In the genomic region with DNA sequence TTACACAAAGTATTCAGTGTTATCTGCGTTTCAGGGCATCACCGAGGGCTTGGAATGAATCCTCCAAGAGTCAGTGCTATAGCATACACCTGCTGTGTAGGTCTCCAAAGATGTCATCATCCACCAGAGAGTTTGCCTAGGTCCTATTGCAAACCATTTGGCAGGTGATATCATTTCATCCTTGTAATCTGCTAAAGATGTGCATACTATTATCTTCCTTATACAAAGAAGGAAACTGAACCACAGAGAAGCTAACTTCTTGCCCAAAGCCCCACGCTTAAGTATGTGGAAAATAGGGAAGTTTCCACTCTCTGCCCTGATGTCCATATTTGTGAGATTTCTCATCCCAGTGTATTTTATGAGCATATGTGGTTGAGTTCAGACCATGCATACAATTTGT, we compare ENCODE assay signal across 26 mouse cellular contexts. TPM values are rescaled to one million over a fixed set of nuclear protein-coding genes. Genes with fewer than 3 reads are reported as not detected.
DNase-seq lines count a peak whose midpoint lies in the region; ATAC-seq and TF ChIP-seq lines count a peak whose summit lies in the region.
"Had no signal": no experiment of that assay in that cellular context is flagged by ENCODE, and none has a peak within 500 bp of the region (broad histone marks: within the 10 kb centered on the region; RNA-seq: fewer than 3 reads in every experiment).

No protein-coding gene starts in this region.

- peak overlapping the region; percentile 74 for H3K27ac ChIP-seq in MEL (ENCODE audit: control insufficient read depth, low read depth, low read length)
- H3K27ac ChIP-seq in midbrain, embryonic 10.5 days (replicated peaks), result no peak overlapping the region
- H3K27ac ChIP-seq: embryonic facial prominence, embryonic 13.5 days; embryonic facial prominence, embryonic 15.5 days; forebrain, embryonic 10.5 days; forebrain, embryonic 12.5 days had no signal

- H3K9ac ChIP-seq in MEL (ENCODE audit: control insufficient read depth, low read depth, low read length, poor library complexity, severe bottlenecking), result no peak overlapping the region
- H3K9ac ChIP-seq: embryonic facial prominence, embryonic 13.5 days; embryonic facial prominence, embryonic 15.5 days; forebrain, embryonic 12.5 days had no signal

- no peaks in the 10 kb centered on the region for H3K9me3 ChIP-seq in MEL (replicated peaks; ENCODE audit: insufficient read depth, low read length)
- no peaks in the 10 kb centered on the region for H3K9me3 ChIP-seq in midbrain, embryonic 10.5 days (replicated peaks)
- H3K9me3 ChIP-seq: embryonic facial prominence, embryonic 13.5 days; embryonic facial prominence, embryonic 15.5 days; forebrain, embryonic 10.5 days; forebrain, embryonic 12.5 days; G1E had no signal

- no peak for TF ChIP-seq RAD21 in MEL (IDR thresholded peaks at IDR 0.05; ENCODE audit: low read depth, low read length)

- H3K4me3 ChIP-seq in MEL (ENCODE audit: control insufficient read depth in 1 of 2, insufficient read depth in 1 of 2, low read depth in 2 of 2, low read length in 2 of 2), result no peak overlapping the region
- no peak overlapping the region for H3K4me3 ChIP-seq in midbrain, embryonic 10.5 days
- H3K4me3 ChIP-seq: embryonic facial prominence, embryonic 13.5 days; embryonic facial prominence, embryonic 15.5 days; erythroblast, embryonic 14.5 days; forebrain, embryonic 10.5 days; forebrain, embryonic 12.5 days had no signal

- WGBS in midbrain, embryonic 10.5 days, result 92% methylated on average over 3 of the region's 3 CpGs

- no peaks in the 10 kb centered on the region for H3K79me2 ChIP-seq in MEL (ENCODE audit: control insufficient read depth, insufficient read depth, low read length, poor library complexity)

- H3K27me3 ChIP-seq in MEL (ENCODE audit: control insufficient read depth in 1 of 2, insufficient read depth in 2 of 2, low read length in 2 of 2), result no peaks in the 10 kb centered on the region
- H3K27me3 ChIP-seq in midbrain, embryonic 10.5 days (ENCODE audit: low read depth, poor library complexity, severe bottlenecking), result no peaks in the 10 kb centered on the region
- H3K27me3 ChIP-seq: embryonic facial prominence, embryonic 13.5 days; embryonic facial prominence, embryonic 15.5 days; forebrain, embryonic 12.5 days had no signal

- intact Hi-C loops in heart, postnatal 36 days (cut with DNase I), result no loop called here

- peaks cover 12 to 34% of the 10 kb centered on the region in 2 experiments for H3K4me1 ChIP-seq in MEL (ENCODE audit: control insufficient read depth in 1 of 2, insufficient read depth in 2 of 2, low read length in 2 of 2)
- H3K4me1 ChIP-seq in midbrain, embryonic 10.5 days, result no peaks in the 10 kb centered on the region
- H3K4me1 ChIP-seq: embryonic facial prominence, embryonic 15.5 days; forebrain, embryonic 10.5 days; forebrain, embryonic 12.5 days had no signal

- ATAC-seq in granulocyte monocyte progenitor cell, adult 5-6 weeks (replicated peaks; ENCODE audit: poor library complexity, severe bottlenecking), result peak; percentile 35
- ATAC-seq: forebrain, embryonic 14.5 days; forebrain, embryonic 16.5 days had no signal

- no peak for TF ChIP-seq CTCF in MEL (IDR thresholded peaks at IDR 0.05 in 2 of 3, conservative IDR thresholded peaks at IDR 0.05 in 1 of 3; ENCODE audit: control insufficient read depth in 1 of 3, insufficient read depth in 1 of 3, low read depth in 2 of 3, low read length in 3 of 3, poor library complexity in 1 of 3, severe bottlenecking in 1 of 3)

- H3K36me3 ChIP-seq in MEL (ENCODE audit: control insufficient read depth in 1 of 2, insufficient read depth in 2 of 2, low read length in 2 of 2), result peaks cover 0 to 28% of the 10 kb centered on the region in 2 experiments; a peak in 2 of 4 replicates
- H3K36me3 ChIP-seq in midbrain, embryonic 10.5 days, result no peaks in the 10 kb centered on the region
- H3K36me3 ChIP-seq: embryonic facial prominence, embryonic 13.5 days; embryonic facial prominence, embryonic 15.5 days; forebrain, embryonic 10.5 days; forebrain, embryonic 12.5 days; G1E had no signal

- no peak for TF ChIP-seq POLR2A in MEL (IDR thresholded peaks at IDR 0.05; ENCODE audit: control insufficient read depth in 1 of 2, insufficient read depth in 1 of 2, low read depth in 1 of 2, low read length in 2 of 2, poor library complexity in 1 of 2)

- TF ChIP-seq EP300 in MEL (IDR thresholded peaks at IDR 0.05; ENCODE audit: low read depth in 1 of 2, low read length in 2 of 2), result peak; percentile 28 to 58; a peak in 3 of 4 replicates

- peak; percentile 59 for DNase-seq in MEL (ENCODE audit: low read depth, low spot score)
- DNase-seq in ovary, postnatal 36 days (ENCODE audit: low spot score), result no peak
- DNase-seq in midbrain, embryonic 10.5 days (ENCODE audit: low spot score), result no peak
- DNase-seq in heart, postnatal 36 days, result no peak
- DNase-seq: adrenal gland, adult 2 months; adrenal gland, postnatal 10 days; adrenal gland, postnatal 25 days; cerebellum, adult 11 months; cerebellum, adult 18-20 months; cerebellum, adult 8-10 months; cerebellum, adult 9-11 months; cerebellum, postnatal 14 days; cerebellum, postnatal 36 days; embryo, embryonic 11 days had no signal

TF ChIP-seq in MEL, 35 proteins besides CTCF, POLR2A, EP300 and RAD21:
- TF ChIP-seq NRF1 (IDR thresholded peaks at IDR 0.05; ENCODE audit: insufficient read depth, low read depth, low read length, poor library complexity, severe bottlenecking) (no peak), ETS1 (IDR thresholded peaks at IDR 0.05; ENCODE audit: low read depth, low read length) (peak; percentile 15; the same call in 1 of the 2 replicates), TCF12 (IDR thresholded peaks at IDR 0.05; ENCODE audit: low read depth, low read length) (peak; percentile 64; the same call in 1 of the 2 replicates), GATA1 (IDR thresholded peaks at IDR 0.05; ENCODE audit: low read depth, low read length) (peak; percentile 46; the same call in 1 of the 2 replicates)

RNA-seq across cellular contexts. Expression of gene Bco1, which starts 30.8 kb away (rescaled TPM):
- 1.2 and 1.6 TPM in 2 replicates for total RNA-seq in MEL (2012; rRNA removed)
- under 1 TPM in 1 of 2 experiments, not detected in 1; 0.70 TPM for polyA plus RNA-seq in MEL (2012; ENCODE audit: insufficient read depth in 1 of 2, insufficient read length in 2 of 2, low read depth in 1 of 2, low replicate concordance in 2 of 2, missing spikeins in 1 of 2)
- 0.47 and 0.49 TPM in 2 replicates for total RNA-seq in granulocyte monocyte progenitor cell, adult 5-6 weeks (2014; fragmentation: Nextera tagmentation)
- 1.1 and 2.3 TPM in 2 replicates for total RNA-seq in granulocyte monocyte progenitor cell, adult 5-6 weeks (2017)
- 0.05 and 0.10 TPM in 2 replicates for polyA plus RNA-seq in midbrain, embryonic 10.5 days (2016; fragmentation: Nextera tagmentation; extraction: Ambion mirVana)
- not detected for total RNA-seq in heart, postnatal 36 days (2021)
- total RNA-seq: G1E had no signal
- polyA plus RNA-seq: adrenal gland, adult 2 months; C2C12; cortical plate, adult 2 months; erythroblast, embryonic 14.5 days; forebrain, embryonic 14.5 days; G1E had no signal

RNA-seq across cellular contexts. Expression of gene Gan, which starts 31.5 kb away (rescaled TPM):
- 8.2 and 8.7 TPM in 2 replicates for total RNA-seq in MEL (2012; rRNA removed)
- polyA plus RNA-seq in MEL (2012; ENCODE audit: insufficient read depth in 1 of 2, insufficient read length in 2 of 2, low read depth in 1 of 2, low replicate concordance in 2 of 2, missing spikeins in 1 of 2), result 1 to 10 TPM in 1 of 2 experiments, not detected in 1; 5.6 TPM
- 5.9 and 7.6 TPM in 2 replicates for total RNA-seq in granulocyte monocyte progenitor cell, adult 5-6 weeks (2014; fragmentation: Nextera tagmentation)
- 3.4 and 6.4 TPM in 2 replicates for total RNA-seq in granulocyte monocyte progenitor cell, adult 5-6 weeks (2017)
- 2.3 and 2.4 TPM in 2 replicates for polyA plus RNA-seq in midbrain, embryonic 10.5 days (2016; fragmentation: Nextera tagmentation; extraction: Ambion mirVana)
- total RNA-seq in heart, postnatal 36 days (2021), result 1 to 10 TPM; 4.5 to 5.1 TPM

RNA-seq across cellular contexts. Expression of gene Pkd1l2, which starts 44.2 kb away (rescaled TPM):
- 0.92 and 1.5 TPM in 2 replicates for total RNA-seq in MEL (2012; rRNA removed)
- polyA plus RNA-seq in MEL (2012; ENCODE audit: insufficient read depth in 1 of 2, insufficient read length in 2 of 2, low read depth in 1 of 2, low replicate concordance in 2 of 2, missing spikeins in 1 of 2), result under 1 TPM in 1 of 2 experiments, not detected in 1; 0.86 TPM
- not detected in 2 replicates for total RNA-seq in granulocyte monocyte progenitor cell, adult 5-6 weeks (2014; fragmentation: Nextera tagmentation)
- total RNA-seq in granulocyte monocyte progenitor cell, adult 5-6 weeks (2017), result not detected in 2 replicates
- 0.05 TPM in 1 of 2 replicates, not detected in the other for polyA plus RNA-seq in midbrain, embryonic 10.5 days (2016; fragmentation: Nextera tagmentation; extraction: Ambion mirVana)
- total RNA-seq in heart, postnatal 36 days (2021), result under 1 TPM in 1 of 2 experiments, not detected in 1; 0.08 TPM
- polyA plus RNA-seq: C2C12; embryonic facial prominence, embryonic 11.5 days; erythroblast, embryonic 14.5 days; forebrain, embryonic 10.5 days; forebrain, embryonic 12.5 days; forebrain, embryonic 14.5 days; forebrain, embryonic 16.5 days had no signal
